Mouse (Mus musculus): ENCODE data around the gene Porcn. TPM values are rescaled to one million over a fixed set of nuclear protein-coding genes. Genes with fewer than 3 reads are reported as not detected.
A peak's percentile ranks its signal among the peaks of the same experiment; 100 is the strongest.

Gene Porcn
- polyA plus RNA-seq, 1 experiment from 2014 or later = 59.7 TPM

GRCm38 (mm10) chrX:8211490-8212207 lies 5.3 kb upstream of the Porcn start:
- Histone ChIP-seq H3K4me3 (ENCODE audit: low read depth, low read length) (no peak overlapping the region), H3K27ac (ENCODE audit: low read depth, low read length) (no peak overlapping the region), H3K4me1 (ENCODE audit: control insufficient read depth, insufficient read depth, low read length) (no peaks in the 10 kb centered on the region), H3K36me3 (ENCODE audit: control insufficient read depth, insufficient read depth, low read length) (no peaks in the 10 kb centered on the region), H3K9me3 (ENCODE audit: control insufficient read depth, low read length) (no peaks in the 10 kb centered on the region), H3K4me2 (ENCODE audit: low read depth, low read length) (no peak overlapping the region), H3K9ac (replicated peaks; ENCODE audit: low read depth, low read length) (no peak overlapping the region), H3K27me3 (ENCODE audit: control insufficient read depth, insufficient read depth, low read length) (no peaks in the 10 kb centered on the region)
- 80% methylated on average over 7 of the region's 7 CpGs for WGBS
- no peak for ATAC-seq (ENCODE audit: low read depth)

- Histone ChIP-seq H3K27me3 (ENCODE audit: control insufficient read depth, insufficient read depth, low read length) (no peaks in the 10 kb centered on the region), H3K9me3 (ENCODE audit: control insufficient read depth, low read length) (no peaks in the 10 kb centered on the region), H3K27ac (ENCODE audit: low read depth, low read length) (no peak overlapping the region), H3K36me3 (ENCODE audit: control insufficient read depth, insufficient read depth, low read length) (no peaks in the 10 kb centered on the region), H3K4me3 (ENCODE audit: low read depth, low read length) (no peak overlapping the region), H3K4me1 (ENCODE audit: control insufficient read depth, insufficient read depth, low read length) (no peaks in the 10 kb centered on the region), H3K4me2 (ENCODE audit: low read depth, low read length) (no peak overlapping the region), H3K9ac (replicated peaks; ENCODE audit: low read depth, low read length) (no peak overlapping the region)
- 70% methylated on average over 2 of the region's 2 CpGs for WGBS
- no peak for ATAC-seq (ENCODE audit: low read depth)
Measured at GRCm38 (mm10) chrX:8209720-8210119, 3.4 kb upstream of the Porcn start.

- no peak overlapping the region for H3K27ac ChIP-seq (ENCODE audit: low read depth, low read length)
- H3K9me3 ChIP-seq (ENCODE audit: control insufficient read depth, low read length) = no peaks in the 10 kb centered on the region
- no peak overlapping the region for H3K4me3 ChIP-seq (ENCODE audit: low read depth, low read length)
- WGBS = 27% methylated on average over 4 of the region's 4 CpGs
- no peak overlapping the region for H3K4me2 ChIP-seq (ENCODE audit: low read depth, low read length)
- H3K36me3 ChIP-seq (ENCODE audit: control insufficient read depth, insufficient read depth, low read length) = no peaks in the 10 kb centered on the region
- no peaks in the 10 kb centered on the region for H3K27me3 ChIP-seq (ENCODE audit: control insufficient read depth, insufficient read depth, low read length)
- no peak for ATAC-seq (ENCODE audit: low read depth)
- no peaks in the 10 kb centered on the region for H3K4me1 ChIP-seq (ENCODE audit: control insufficient read depth, insufficient read depth, low read length)
- no peak overlapping the region for H3K9ac ChIP-seq (replicated peaks; ENCODE audit: low read depth, low read length)
Measured at GRCm38 (mm10) chrX:8207224-8207623, 899 bp upstream of the Porcn start.

DNA sequence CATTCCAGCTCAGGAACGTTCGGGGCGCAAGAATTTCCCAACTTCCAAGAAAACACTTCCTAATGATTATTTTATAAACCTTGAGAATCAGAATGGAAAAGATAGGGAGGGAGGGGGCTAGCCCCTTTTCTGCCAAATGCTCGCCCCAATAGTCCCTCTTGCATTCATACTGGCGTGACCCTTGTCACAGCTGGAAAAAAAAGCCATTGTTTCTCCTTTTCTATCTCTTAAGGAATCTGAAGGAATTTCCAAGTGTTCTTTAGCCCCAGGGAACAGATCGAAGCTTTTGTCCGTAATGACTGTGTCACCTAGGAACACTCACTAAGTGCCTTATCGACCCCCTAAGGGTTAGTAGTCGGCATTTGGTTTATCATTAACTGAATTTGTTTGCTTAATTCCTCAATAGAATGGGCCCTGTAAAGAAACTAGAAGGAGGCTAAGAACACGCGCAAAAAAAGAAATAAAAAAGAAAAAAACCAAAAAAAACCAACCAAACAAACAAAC lies 421 bp upstream of the Porcn start:
- Histone ChIP-seq H3K9ac (replicated peaks; ENCODE audit: low read depth, low read length) (peak overlapping the region; percentile 64; the same call in 1 of the 2 replicates), H3K36me3 (ENCODE audit: control insufficient read depth, insufficient read depth, low read length) (no peaks in the 10 kb centered on the region), H3K4me3 (ENCODE audit: low read depth, low read length) (peak overlapping the region; percentile 46), H3K9me3 (ENCODE audit: control insufficient read depth, low read length) (no peaks in the 10 kb centered on the region), H3K27me3 (ENCODE audit: control insufficient read depth, insufficient read depth, low read length) (no peaks in the 10 kb centered on the region), H3K4me1 (ENCODE audit: control insufficient read depth, insufficient read depth, low read length) (no peaks in the 10 kb centered on the region), H3K4me2 (ENCODE audit: low read depth, low read length) (peak overlapping the region; percentile 52), H3K27ac (ENCODE audit: low read depth, low read length) (no peak overlapping the region)
- peak; percentile 15; the same call in 1 of the 2 replicates for ATAC-seq (ENCODE audit: low read depth)
- WGBS = 12% methylated on average over 11 of the region's 11 CpGs

DNA sequence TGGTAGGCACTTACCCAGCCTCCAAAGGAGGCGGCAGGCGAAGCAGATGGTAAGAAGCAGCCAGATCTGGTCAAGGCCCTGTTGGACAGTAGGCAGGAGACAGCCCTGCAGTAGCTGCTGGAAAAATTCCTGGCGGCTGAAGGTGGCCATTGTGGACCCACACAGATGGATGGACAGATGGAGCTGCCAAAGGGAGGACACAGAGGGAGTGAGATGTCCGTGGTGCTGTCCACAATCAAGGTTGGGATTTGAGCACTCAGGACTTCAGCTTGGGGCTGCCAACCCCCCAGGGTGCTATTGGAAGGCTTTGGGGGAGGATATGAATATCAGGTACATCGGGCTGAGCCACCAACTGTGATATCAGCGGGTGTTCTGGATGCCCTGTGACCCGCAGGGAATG lies 774 bp downstream of the Porcn start:
- Histone ChIP-seq H3K36me3 (ENCODE audit: control insufficient read depth, insufficient read depth, low read length) (no peaks in the 10 kb centered on the region), H3K9me3 (ENCODE audit: control insufficient read depth, low read length) (no peaks in the 10 kb centered on the region), H3K4me1 (ENCODE audit: control insufficient read depth, insufficient read depth, low read length) (no peaks in the 10 kb centered on the region), H3K9ac (replicated peaks; ENCODE audit: low read depth, low read length) (peak overlapping the region; percentile 64; the same call in 1 of the 2 replicates), H3K27me3 (ENCODE audit: control insufficient read depth, insufficient read depth, low read length) (no peaks in the 10 kb centered on the region), H3K27ac (ENCODE audit: low read depth, low read length) (peak overlapping the region; percentile 16), H3K4me3 (ENCODE audit: low read depth, low read length) (peak overlapping the region; percentile 46), H3K4me2 (ENCODE audit: low read depth, low read length) (peak overlapping the region; percentile 52)
- WGBS = 38% methylated on average over 7 of the region's 7 CpGs
- ATAC-seq (ENCODE audit: low read depth) = 0 out of 2 replicates have a peak, but pooled peaks have one; percentile 7

DNA sequence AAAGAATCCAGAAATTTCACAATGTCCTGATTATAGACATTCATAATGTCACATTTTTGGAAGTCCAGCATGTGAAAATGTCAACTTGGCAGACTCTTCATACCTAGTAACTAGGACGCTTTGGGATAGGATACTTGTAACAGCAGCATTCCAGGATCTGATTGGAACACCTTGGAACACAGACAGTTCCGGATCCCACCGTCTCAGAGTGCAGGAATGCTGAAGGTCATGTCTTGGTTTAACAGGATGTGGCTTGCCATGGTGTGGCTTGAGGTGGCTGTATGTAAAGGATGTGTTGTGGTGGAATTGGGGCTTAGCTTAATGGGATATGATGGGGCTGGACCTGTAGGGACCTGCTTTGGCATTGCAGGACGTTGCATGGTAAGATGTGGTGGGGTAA lies 1.2 kb downstream of the Porcn start:
- H3K9ac ChIP-seq (replicated peaks; ENCODE audit: low read depth, low read length) = no peak overlapping the region
- no peak for ATAC-seq (ENCODE audit: low read depth)
- WGBS = 74% methylated on average over 4 of the region's 4 CpGs
- H3K9me3 ChIP-seq (ENCODE audit: control insufficient read depth, low read length) = no peaks in the 10 kb centered on the region
- no peaks in the 10 kb centered on the region for H3K4me1 ChIP-seq (ENCODE audit: control insufficient read depth, insufficient read depth, low read length)
- H3K4me3 ChIP-seq (ENCODE audit: low read depth, low read length) = no peak overlapping the region; the same call in 1 of the 2 replicates
- no peak overlapping the region for H3K27ac ChIP-seq (ENCODE audit: low read depth, low read length)
- no peaks in the 10 kb centered on the region for H3K36me3 ChIP-seq (ENCODE audit: control insufficient read depth, insufficient read depth, low read length)
- no peaks in the 10 kb centered on the region for H3K27me3 ChIP-seq (ENCODE audit: control insufficient read depth, insufficient read depth, low read length)
- H3K4me2 ChIP-seq (ENCODE audit: low read depth, low read length) = peak overlapping the region; percentile 52; the same call in 1 of the 2 replicates

DNA sequence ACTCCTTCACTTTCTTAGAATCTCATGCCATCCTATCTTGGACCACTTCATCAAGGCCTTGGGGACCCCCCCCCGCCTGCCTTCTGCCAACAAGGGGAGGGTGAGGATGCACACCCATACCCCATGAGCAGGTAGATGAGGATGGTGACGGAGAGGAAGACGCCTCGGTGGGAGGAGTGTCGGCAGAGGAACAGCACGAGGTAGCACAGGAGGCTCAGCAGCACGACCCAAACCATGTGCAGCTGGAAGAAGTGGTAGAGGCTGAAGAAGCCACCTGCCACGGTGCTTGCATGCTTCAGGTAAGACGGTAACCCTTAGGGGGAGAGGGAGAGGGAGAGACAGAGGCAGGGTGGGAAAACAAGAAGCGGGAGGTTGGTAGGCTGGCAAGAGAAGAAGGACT lies 2.2 kb downstream of the Porcn start:
- no peaks in the 10 kb centered on the region for H3K4me1 ChIP-seq (ENCODE audit: control insufficient read depth, insufficient read depth, low read length)
- no peak for ATAC-seq (ENCODE audit: low read depth)
- no peak overlapping the region for H3K9ac ChIP-seq (replicated peaks; ENCODE audit: low read depth, low read length)
- no peaks in the 10 kb centered on the region for H3K9me3 ChIP-seq (ENCODE audit: control insufficient read depth, low read length)
- 0 out of 2 replicates have a peak, but pooled peaks cover 2% of the 10 kb centered on the region for H3K36me3 ChIP-seq (ENCODE audit: control insufficient read depth, insufficient read depth, low read length)
- 86% methylated on average over 10 of the region's 10 CpGs for WGBS
- no peak overlapping the region for H3K4me3 ChIP-seq (ENCODE audit: low read depth, low read length)
- H3K4me2 ChIP-seq (ENCODE audit: low read depth, low read length) = no peak overlapping the region
- no peaks in the 10 kb centered on the region for H3K27me3 ChIP-seq (ENCODE audit: control insufficient read depth, insufficient read depth, low read length)
- no peak overlapping the region for H3K27ac ChIP-seq (ENCODE audit: low read depth, low read length)

GRCm38 (mm10) chrX:8203105-8203504 lies 3.2 kb downstream of the Porcn start:
- Histone ChIP-seq H3K9ac (replicated peaks; ENCODE audit: low read depth, low read length) (no peak overlapping the region), H3K4me2 (ENCODE audit: low read depth, low read length) (no peak overlapping the region), H3K27me3 (ENCODE audit: control insufficient read depth, insufficient read depth, low read length) (no peaks in the 10 kb centered on the region), H3K9me3 (ENCODE audit: control insufficient read depth, low read length) (no peaks in the 10 kb centered on the region), H3K4me3 (ENCODE audit: low read depth, low read length) (no peak overlapping the region), H3K27ac (ENCODE audit: low read depth, low read length) (no peak overlapping the region), H3K4me1 (ENCODE audit: control insufficient read depth, insufficient read depth, low read length) (no peaks in the 10 kb centered on the region), H3K36me3 (ENCODE audit: control insufficient read depth, insufficient read depth, low read length) (0 out of 2 replicates have a peak, but pooled peaks cover 4% of the 10 kb centered on the region)
- 90% methylated on average over 14 of the region's 14 CpGs for WGBS
- no peak for ATAC-seq (ENCODE audit: low read depth)

DNA sequence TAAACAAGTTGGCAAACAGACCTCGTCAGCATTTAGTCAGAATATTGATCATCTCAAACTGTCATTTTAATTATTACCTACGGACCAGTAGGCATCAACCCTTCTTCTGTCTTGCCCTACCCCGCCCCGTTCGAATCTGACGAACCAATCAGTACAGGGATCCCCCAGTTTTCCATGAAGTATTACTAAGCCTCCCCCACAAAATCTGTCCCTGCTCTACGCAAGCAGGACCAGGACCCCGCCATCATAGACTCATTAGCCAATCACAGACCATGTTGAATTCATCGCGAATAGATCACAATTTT lies 13.0 kb downstream of the Porcn start, which contains the start of gene Ebp:
Gene Ebp (minus strand): TSS at position 94 of the 305 bp plus-strand sequence.
- H3K4me2 ChIP-seq (ENCODE audit: low read depth, low read length) = peak within 1 kb of the TSS; percentile 47
- ATAC-seq (ENCODE audit: low read depth) = peak; percentile 67
- H3K9ac ChIP-seq (replicated peaks; ENCODE audit: low read depth, low read length) = peak within 1 kb of the TSS; percentile 59
- WGBS = 16% methylated on average over 10 of the region's 10 CpGs
- no peaks in the 10 kb centered on the region for H3K36me3 ChIP-seq (ENCODE audit: control insufficient read depth, insufficient read depth, low read length)
- H3K27ac ChIP-seq (ENCODE audit: low read depth, low read length) = peak within 1 kb of the TSS; percentile 34
- no peaks in the 10 kb centered on the region for H3K27me3 ChIP-seq (ENCODE audit: control insufficient read depth, insufficient read depth, low read length)
- no peaks in the 10 kb centered on the region for H3K4me1 ChIP-seq (ENCODE audit: control insufficient read depth, insufficient read depth, low read length)
- peak within 1 kb of the TSS; percentile 47 for H3K4me3 ChIP-seq (ENCODE audit: low read depth, low read length)
- no peaks in the 10 kb centered on the region for H3K9me3 ChIP-seq (ENCODE audit: control insufficient read depth, low read length)
